Mouse (Mus musculus): Measurements from ENCODE around the gene 4921504E06Rik. TPM values are rescaled to one million over a fixed set of nuclear protein-coding genes. Genes with fewer than 3 reads are reported as not detected.

Gene 4921504E06Rik
- polyA plus RNA-seq, 1 experiment from 2014 or later = not detected

GRCm38 (mm10) chr2:19444346-19444745 lies 109.4 kb downstream of the 4921504E06Rik start:
- H3K9me3 ChIP-seq (ENCODE audit: control insufficient read depth, low read length) = no peaks in the 10 kb centered on the region
- no peak overlapping the region for H3K4me2 ChIP-seq (replicated peaks; ENCODE audit: low read depth)
- peaks cover 23% of the 10 kb centered on the region for H3K27me3 ChIP-seq (ENCODE audit: control insufficient read depth, insufficient read depth, low read length)
- no peak overlapping the region for H3K27ac ChIP-seq (replicated peaks)
- WGBS = 4% methylated on average over 9 of the region's 9 CpGs
- H3K4me1 ChIP-seq (replicated peaks; ENCODE audit: control insufficient read depth, insufficient read depth) = no peaks in the 10 kb centered on the region
- no peaks in the 10 kb centered on the region for H3K36me3 ChIP-seq (ENCODE audit: control insufficient read depth, insufficient read depth, low read length)
- TF ChIP-seq EP300 (optimal IDR thresholded peaks at IDR 0.05) = no peak
- no peak for TF ChIP-seq CTCF (IDR thresholded peaks at IDR 0.05; ENCODE audit: low read depth)
- H3K9ac ChIP-seq (ENCODE audit: low read length) = no peak overlapping the region
- no peak overlapping the region for H3K4me3 ChIP-seq (ENCODE audit: low read depth, low read length)
- no peak for DNase-seq (ENCODE audit: low spot score)
- no peak for ATAC-seq (ENCODE audit: low FRiP score, low TSS enrichment)

- TF ChIP-seq CTCF (IDR thresholded peaks at IDR 0.05; ENCODE audit: low read depth) (no peak), EP300 (optimal IDR thresholded peaks at IDR 0.05) (no peak)
- no peak overlapping the region for H3K4me3 ChIP-seq (ENCODE audit: low read depth, low read length)
- 0 out of 2 replicates have a peak, but pooled peaks have one; percentile 18 for ATAC-seq (ENCODE audit: low FRiP score, low TSS enrichment)
- no peak overlapping the region for H3K4me2 ChIP-seq (replicated peaks; ENCODE audit: low read depth)
- H3K4me1 ChIP-seq (replicated peaks; ENCODE audit: control insufficient read depth, insufficient read depth) = no peaks in the 10 kb centered on the region
- H3K9ac ChIP-seq (ENCODE audit: low read length) = no peak overlapping the region
- no peaks in the 10 kb centered on the region for H3K36me3 ChIP-seq (ENCODE audit: control insufficient read depth, insufficient read depth, low read length)
- no peak for DNase-seq (ENCODE audit: low spot score)
- H3K9me3 ChIP-seq (ENCODE audit: control insufficient read depth, low read length) = no peaks in the 10 kb centered on the region
- H3K27me3 ChIP-seq (ENCODE audit: control insufficient read depth, insufficient read depth, low read length) = peaks cover 27% of the 10 kb centered on the region; the same call in 1 of the 2 replicates
- no peak overlapping the region for H3K27ac ChIP-seq (replicated peaks)
- WGBS = 4% methylated on average over 41 of the region's 41 CpGs
These were observed 121.9 kb downstream of the 4921504E06Rik start for GRCm38 (mm10) chr2:19431614-19432323.

- WGBS = 1% methylated on average over 18 of the region's 18 CpGs
- Histone ChIP-seq H3K4me3 (ENCODE audit: low read depth, low read length) (no peak overlapping the region), H3K4me2 (replicated peaks; ENCODE audit: low read depth) (no peak overlapping the region), H3K9ac (ENCODE audit: low read length) (no peak overlapping the region), H3K27ac (replicated peaks) (no peak overlapping the region), H3K9me3 (ENCODE audit: control insufficient read depth, low read length) (no peaks in the 10 kb centered on the region), H3K27me3 (ENCODE audit: control insufficient read depth, insufficient read depth, low read length) (peaks cover 27% of the 10 kb centered on the region; the same call in 1 of the 2 replicates), H3K4me1 (replicated peaks; ENCODE audit: control insufficient read depth, insufficient read depth) (no peaks in the 10 kb centered on the region), H3K36me3 (ENCODE audit: control insufficient read depth, insufficient read depth, low read length) (no peaks in the 10 kb centered on the region)
- peak; percentile 26 for DNase-seq (ENCODE audit: low spot score)
- TF ChIP-seq CTCF (IDR thresholded peaks at IDR 0.05; ENCODE audit: low read depth) (peak; percentile 49), EP300 (optimal IDR thresholded peaks at IDR 0.05) (no peak)
- no peak for ATAC-seq (ENCODE audit: low FRiP score, low TSS enrichment)
These were observed 122.5 kb downstream of the 4921504E06Rik start for GRCm38 (mm10) chr2:19431186-19431585.

- no peak for ATAC-seq (ENCODE audit: low FRiP score, low TSS enrichment)
- no peak overlapping the region for H3K27ac ChIP-seq (replicated peaks)
- TF ChIP-seq EP300 (optimal IDR thresholded peaks at IDR 0.05) (no peak), CTCF (IDR thresholded peaks at IDR 0.05; ENCODE audit: low read depth) (no peak)
- no peaks in the 10 kb centered on the region for H3K4me1 ChIP-seq (replicated peaks; ENCODE audit: control insufficient read depth, insufficient read depth)
- H3K4me3 ChIP-seq (ENCODE audit: low read depth, low read length) = no peak overlapping the region
- no peak overlapping the region for H3K9ac ChIP-seq (ENCODE audit: low read length)
- no peaks in the 10 kb centered on the region for H3K36me3 ChIP-seq (ENCODE audit: control insufficient read depth, insufficient read depth, low read length)
- DNase-seq (ENCODE audit: low spot score) = no peak
- H3K9me3 ChIP-seq (ENCODE audit: control insufficient read depth, low read length) = no peaks in the 10 kb centered on the region
- WGBS = 1% methylated on average over 33 of the region's 33 CpGs
- H3K4me2 ChIP-seq (replicated peaks; ENCODE audit: low read depth) = no peak overlapping the region
- H3K27me3 ChIP-seq (ENCODE audit: control insufficient read depth, insufficient read depth, low read length) = peaks cover 27% of the 10 kb centered on the region; the same call in 1 of the 2 replicates
These were observed 123.0 kb downstream of the 4921504E06Rik start for GRCm38 (mm10) chr2:19430746-19431145.

GRCm38 (mm10) chr2:19429691-19430690 lies 123.7 kb downstream of the 4921504E06Rik start:
- 8% methylated on average over 31 of the region's 31 CpGs for WGBS
- no peaks in the 10 kb centered on the region for H3K36me3 ChIP-seq (ENCODE audit: control insufficient read depth, insufficient read depth, low read length)
- no peak overlapping the region for H3K9ac ChIP-seq (ENCODE audit: low read length)
- H3K27ac ChIP-seq (replicated peaks) = no peak overlapping the region
- no peaks in the 10 kb centered on the region for H3K9me3 ChIP-seq (ENCODE audit: control insufficient read depth, low read length)
- peaks cover 27% of the 10 kb centered on the region; the same call in 1 of the 2 replicates for H3K27me3 ChIP-seq (ENCODE audit: control insufficient read depth, insufficient read depth, low read length)
- ATAC-seq (ENCODE audit: low FRiP score, low TSS enrichment) (no peak), DNase-seq (ENCODE audit: low spot score) (no peak)
- no peak overlapping the region for H3K4me2 ChIP-seq (replicated peaks; ENCODE audit: low read depth)
- H3K4me1 ChIP-seq (replicated peaks; ENCODE audit: control insufficient read depth, insufficient read depth) = no peaks in the 10 kb centered on the region
- TF ChIP-seq CTCF (IDR thresholded peaks at IDR 0.05; ENCODE audit: low read depth) = no peak
- H3K4me3 ChIP-seq (ENCODE audit: low read depth, low read length) = no peak overlapping the region

Data from stomach, postnatal 0 days (tissue).